Mouse (Mus musculus) heart, adult 2 months (tissue): Measurements from ENCODE around the gene Rp9.

Experiments used
- CTCF ChIP-seq: fragments of 200-600 bp; IDR thresholded peaks from 2 replicates; pipeline ENCODE4 v1.8.1; 2022; ENCODE audit warnings: antibody characterized with exemption, mild to moderate bottlenecking, moderate library complexity
- EP300 ChIP-seq: fragments of 200-500 bp; IDR thresholded peaks from 2 replicates; pipeline ENCODE4 v1.6.1; 2011; ENCODE audit warnings: low read depth, low read length, control low read depth; ENCODE audit not compliant: insufficient read depth
- POLR2A ChIP-seq: fragments of 200-500 bp; IDR thresholded peaks from 2 replicates; pipeline ENCODE4 v1.6.1; 2011; ENCODE audit warnings: mild to moderate bottlenecking, low read depth, low read length, control low read depth; ENCODE audit not compliant: insufficient read depth

GRCm38 (mm10) chr9:22434101-22434500, 35.4 kb downstream of the Rp9 start:
- TF ChIP-seq CTCF = no peak
- no peak for TF ChIP-seq POLR2A
- TF ChIP-seq EP300 = no peak
